Mouse (Mus musculus): ENCODE measurements around the gene Ldlrap1.
"Not testable (repeated sequence)": the region's sequence is repeated elsewhere in the genome, so short reads cannot be mapped to it uniquely, and the experiment has no call there.

The Ldlrap1 gene

DNA sequence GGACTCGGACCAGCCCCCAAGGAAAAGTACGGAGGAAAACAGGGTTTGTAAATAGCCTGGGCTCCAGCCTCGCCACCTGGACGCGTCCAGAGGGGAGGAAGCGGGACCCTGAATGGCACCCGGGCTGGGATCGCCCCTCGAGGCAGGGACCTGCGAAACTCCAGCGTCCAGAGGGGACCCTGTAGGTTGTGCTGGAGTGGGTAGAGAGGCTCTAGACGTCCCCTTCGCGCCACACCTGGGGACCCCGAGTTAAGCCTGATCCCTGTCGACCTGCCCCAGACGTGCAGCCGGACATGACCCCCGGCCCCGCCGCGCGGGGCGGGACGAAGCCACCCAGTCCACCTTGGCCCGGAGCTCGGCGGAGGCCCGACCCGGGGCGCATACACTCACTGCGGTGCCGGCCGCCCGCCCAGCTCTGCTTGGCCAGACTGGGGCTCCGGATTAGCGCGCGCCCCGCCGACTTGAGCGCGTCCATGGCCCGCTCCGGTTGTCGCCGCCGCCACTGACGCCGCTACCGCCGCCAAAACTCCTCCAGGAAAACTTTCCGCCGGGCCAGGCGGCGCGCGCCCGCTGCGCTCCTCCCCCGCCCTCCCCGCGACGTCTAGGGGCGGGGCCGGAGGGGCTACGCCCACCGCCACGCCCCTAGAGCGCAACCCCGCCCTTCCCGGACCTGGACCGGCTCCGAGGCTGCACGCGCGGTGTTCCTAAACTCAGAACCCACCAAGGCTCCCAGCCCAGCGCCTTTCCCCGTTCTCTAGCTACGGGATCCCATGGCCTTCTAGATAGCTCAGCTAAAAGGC, at the start of gene Ldlrap1:
Gene Ldlrap1 (minus strand): TSS at position 599 of the 800 bp plus-strand sequence.
- in situ Hi-C loops (cut with MboI; ENCODE audit: low pct_unique_long_range_greater_than_20kb in 1 of 2, low sequenced_read_pairs in 2 of 2, unreplicated experiment in 1 of 2), result no loop called here

DNA sequence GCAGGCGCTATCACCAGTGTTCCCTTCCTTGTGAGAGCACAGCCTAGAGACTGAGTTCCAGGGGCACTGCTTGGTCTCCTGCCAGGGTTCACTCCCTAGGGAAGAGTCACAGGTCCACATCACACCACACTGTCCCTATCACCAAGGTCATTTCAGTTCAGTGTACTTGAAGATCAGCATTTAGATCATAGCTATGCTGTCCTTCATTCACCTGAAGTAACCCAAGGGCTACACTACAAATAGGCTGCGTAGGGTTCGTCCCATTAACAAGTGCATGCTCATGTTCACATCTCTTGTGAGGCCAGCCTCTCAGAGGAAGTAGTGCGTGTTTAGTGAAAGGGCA, 46.4 kb upstream of the Ldlrap1 start:
- in situ Hi-C loops (cut with MboI; ENCODE audit: low pct_unique_long_range_greater_than_20kb in 1 of 2, low sequenced_read_pairs in 2 of 2, unreplicated experiment in 1 of 2), result no loop called here

DNA sequence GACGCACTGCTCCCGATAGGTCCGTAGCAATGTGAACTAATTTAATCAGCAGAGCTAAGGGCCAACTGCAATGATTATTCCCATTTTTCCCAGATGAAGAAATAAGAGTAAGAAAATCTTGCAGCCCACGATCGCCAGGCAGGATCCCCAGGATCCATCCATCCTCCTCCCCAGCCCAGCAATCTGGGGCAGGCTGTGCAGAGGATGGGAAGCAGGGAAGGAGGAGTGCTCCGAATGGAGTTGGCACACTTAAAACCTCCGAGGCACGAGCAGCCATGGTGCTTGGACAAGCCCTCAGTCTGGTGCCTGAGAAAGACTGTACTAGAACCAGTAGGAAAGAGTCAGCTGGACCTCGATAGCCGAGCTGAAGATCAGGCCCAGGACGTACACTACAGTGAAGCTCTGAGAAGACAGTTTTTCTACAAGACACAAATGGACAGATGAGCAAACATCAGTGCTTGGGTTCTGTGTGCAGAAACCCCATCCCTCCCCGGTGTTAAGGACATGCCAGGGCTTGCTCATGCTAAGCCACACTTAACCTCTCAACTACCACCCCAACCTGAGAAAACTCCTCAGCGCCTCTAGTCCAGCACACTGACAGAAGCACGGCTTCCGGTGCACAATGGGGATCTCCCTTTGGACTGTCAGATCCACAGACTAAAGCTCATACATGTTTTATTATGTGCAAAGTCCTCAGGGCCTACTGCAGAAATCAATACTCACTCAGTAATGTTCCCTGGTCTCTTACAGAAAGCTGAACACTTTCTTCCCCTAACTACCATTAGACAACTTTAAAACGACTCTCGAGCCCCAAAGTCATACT, 45.8 kb upstream of the Ldlrap1 start:
- in situ Hi-C loops (cut with MboI; ENCODE audit: low pct_unique_long_range_greater_than_20kb in 1 of 2, low sequenced_read_pairs in 2 of 2, unreplicated experiment in 1 of 2), result no loop called here

- in situ Hi-C loops (cut with MboI; ENCODE audit: low pct_unique_long_range_greater_than_20kb in 1 of 2, low sequenced_read_pairs in 2 of 2, unreplicated experiment in 1 of 2), result no loop called here
These were observed 36.9 kb upstream of the Ldlrap1 start for GRCm38 (mm10) chr4:134804765-134805164.

- in situ Hi-C loops (cut with MboI; ENCODE audit: low pct_unique_long_range_greater_than_20kb in 1 of 2, low sequenced_read_pairs in 2 of 2, unreplicated experiment in 1 of 2), result no loop called here
These were observed 34.9 kb upstream of the Ldlrap1 start for GRCm38 (mm10) chr4:134802765-134803164.

DNA sequence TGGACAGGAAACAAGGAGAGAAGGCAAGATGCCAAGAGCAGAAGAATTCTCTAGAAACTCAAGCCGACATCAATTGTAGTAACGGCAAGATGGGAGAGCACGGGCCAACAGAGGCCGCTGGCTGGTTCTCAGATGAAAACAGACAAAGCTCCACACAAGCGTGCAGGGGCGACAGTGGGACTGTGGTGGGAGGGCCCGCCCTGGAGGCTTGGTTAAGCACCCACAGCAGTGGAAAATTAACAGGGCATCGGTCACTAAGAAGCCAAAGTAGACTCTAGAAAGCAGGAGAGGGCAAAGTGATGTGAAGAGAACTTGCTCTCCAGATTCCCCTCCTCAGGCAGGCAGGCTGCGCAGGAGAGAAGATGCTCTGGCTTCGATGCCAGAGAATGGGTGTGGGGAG, 34.3 kb upstream of the Ldlrap1 start:
- in situ Hi-C loops (cut with MboI; ENCODE audit: low pct_unique_long_range_greater_than_20kb in 1 of 2, low sequenced_read_pairs in 2 of 2, unreplicated experiment in 1 of 2), result no loop called here

- in situ Hi-C loops (cut with MboI; ENCODE audit: low pct_unique_long_range_greater_than_20kb in 1 of 2, low sequenced_read_pairs in 2 of 2, unreplicated experiment in 1 of 2), result no loop called here
These were observed 32.9 kb upstream of the Ldlrap1 start for GRCm38 (mm10) chr4:134800693-134801092.

DNA sequence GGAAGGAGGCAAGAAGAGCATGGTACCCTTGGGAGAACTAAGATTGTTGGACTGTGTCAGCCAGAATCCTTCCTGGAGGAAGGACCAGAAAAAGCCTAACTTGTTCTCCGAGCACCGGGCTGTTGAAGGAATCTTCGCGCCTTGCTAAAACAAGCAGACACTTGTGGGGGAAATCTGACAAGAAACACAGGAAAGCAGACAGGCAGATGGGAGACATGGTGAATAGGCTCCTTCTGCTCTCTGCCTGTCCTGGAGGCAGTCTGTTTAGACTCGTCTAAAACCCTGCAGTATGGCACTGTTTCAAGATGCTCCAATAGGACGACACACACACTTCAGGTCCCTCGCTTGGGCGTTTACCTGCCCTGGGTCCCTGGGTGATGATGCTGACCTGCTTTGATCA, 32.3 kb upstream of the Ldlrap1 start:
- in situ Hi-C loops (cut with MboI; ENCODE audit: low pct_unique_long_range_greater_than_20kb in 1 of 2, low sequenced_read_pairs in 2 of 2, unreplicated experiment in 1 of 2), result no loop called here

DNA sequence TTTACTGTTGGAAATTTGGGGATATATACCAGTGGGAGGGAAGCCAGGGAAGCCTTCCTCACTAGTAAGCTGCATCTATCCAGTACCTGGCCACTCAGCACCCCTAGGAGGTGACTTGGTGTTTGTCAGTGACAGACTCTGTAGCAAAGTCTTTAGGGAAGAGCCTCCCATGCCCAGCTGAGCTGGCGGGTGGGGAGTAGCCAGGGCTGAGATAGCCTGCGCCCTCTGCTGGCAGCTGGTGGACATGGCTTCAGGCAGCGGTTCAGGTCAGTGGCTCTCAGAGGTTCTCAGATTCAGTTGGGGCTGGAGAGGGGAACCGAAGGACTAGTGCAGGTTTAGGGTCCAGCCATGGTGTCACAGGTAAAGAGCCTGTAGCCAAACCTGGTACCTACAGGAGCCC, 31.4 kb upstream of the Ldlrap1 start:
- in situ Hi-C loops (cut with MboI; ENCODE audit: low pct_unique_long_range_greater_than_20kb in 1 of 2, low sequenced_read_pairs in 2 of 2, unreplicated experiment in 1 of 2), result no loop called here

GRCm38 (mm10) chr4:134798861-134799260, 31.0 kb upstream of the Ldlrap1 start:
- in situ Hi-C loops (cut with MboI; ENCODE audit: low pct_unique_long_range_greater_than_20kb in 1 of 2, low sequenced_read_pairs in 2 of 2, unreplicated experiment in 1 of 2), result no loop called here

GRCm38 (mm10) chr4:134797621-134798020, 29.8 kb upstream of the Ldlrap1 start:
- in situ Hi-C loops (cut with MboI; ENCODE audit: low pct_unique_long_range_greater_than_20kb in 1 of 2, low sequenced_read_pairs in 2 of 2, unreplicated experiment in 1 of 2), result no loop called here

- in situ Hi-C loops (cut with MboI; ENCODE audit: low pct_unique_long_range_greater_than_20kb in 1 of 2, low sequenced_read_pairs in 2 of 2, unreplicated experiment in 1 of 2), result no loop called here
These were observed 28.9 kb upstream of the Ldlrap1 start for GRCm38 (mm10) chr4:134796581-134797361.

DNA sequence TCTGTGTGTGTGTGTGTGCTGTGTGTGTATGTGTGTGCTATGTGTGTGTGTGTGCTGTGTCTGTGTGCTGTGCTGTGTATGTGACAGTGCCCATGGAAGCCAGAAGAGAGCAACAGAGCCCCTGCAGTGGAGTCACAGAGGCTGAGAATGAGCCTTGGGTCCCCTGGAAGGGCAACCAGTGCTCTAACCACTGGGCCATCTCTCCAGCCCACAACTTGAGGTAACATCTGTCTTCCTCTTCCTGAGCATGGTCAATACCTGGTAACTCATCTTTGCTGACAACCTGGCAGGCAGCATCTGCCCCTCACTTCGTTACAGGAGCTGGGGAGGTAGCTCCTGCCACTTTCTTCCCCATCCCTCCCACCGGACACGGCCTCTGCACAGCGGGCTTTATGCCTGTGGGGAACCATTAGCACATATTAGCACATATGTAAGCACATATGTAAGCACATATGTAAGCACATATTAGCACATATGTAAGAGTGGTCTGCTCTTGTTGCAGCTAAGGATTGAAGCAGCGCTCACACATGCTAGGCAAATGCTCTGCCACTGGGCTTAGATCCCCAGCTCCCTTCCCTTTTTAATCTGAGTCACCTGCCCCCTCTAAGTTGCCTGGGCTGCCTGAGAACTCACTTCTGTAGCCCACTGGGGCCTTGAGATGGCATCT, 28.1 kb upstream of the Ldlrap1 start:
- in situ Hi-C loops (cut with MboI; ENCODE audit: low pct_unique_long_range_greater_than_20kb in 1 of 2, low sequenced_read_pairs in 2 of 2, unreplicated experiment in 1 of 2), result no loop called here

DNA sequence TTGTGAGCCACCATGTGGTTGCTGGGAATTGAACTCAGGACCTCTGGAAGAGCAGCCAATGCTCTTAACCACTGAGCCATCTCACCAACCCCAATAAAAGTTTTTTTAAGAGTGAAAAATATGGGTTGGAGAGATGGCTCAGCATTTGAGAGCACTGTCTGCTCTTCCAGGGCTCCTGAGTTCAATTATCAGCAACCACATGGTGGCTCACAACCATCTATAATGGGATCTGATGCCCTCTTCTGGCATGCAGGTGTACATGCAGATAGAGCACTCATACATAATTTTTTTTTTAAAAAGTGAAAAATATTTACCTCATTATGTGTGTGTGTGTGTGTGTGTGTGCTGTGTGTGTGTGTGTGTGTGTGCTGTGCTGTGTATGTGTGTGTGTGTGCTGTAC, 27.1 kb upstream of the Ldlrap1 start:
- in situ Hi-C loops (cut with MboI; ENCODE audit: low pct_unique_long_range_greater_than_20kb in 1 of 2, low sequenced_read_pairs in 2 of 2, unreplicated experiment in 1 of 2), result not testable (repeated sequence)

GRCm38 (mm10) chr4:134793213-134793956, 25.6 kb upstream of the Ldlrap1 start:
- in situ Hi-C loops (cut with MboI; ENCODE audit: low pct_unique_long_range_greater_than_20kb in 1 of 2, low sequenced_read_pairs in 2 of 2, unreplicated experiment in 1 of 2), result no loop called here

- in situ Hi-C loops (cut with MboI; ENCODE audit: low pct_unique_long_range_greater_than_20kb in 1 of 2, low sequenced_read_pairs in 2 of 2, unreplicated experiment in 1 of 2), result no loop called here
These were observed 23.9 kb upstream of the Ldlrap1 start for GRCm38 (mm10) chr4:134791731-134792130.

DNA sequence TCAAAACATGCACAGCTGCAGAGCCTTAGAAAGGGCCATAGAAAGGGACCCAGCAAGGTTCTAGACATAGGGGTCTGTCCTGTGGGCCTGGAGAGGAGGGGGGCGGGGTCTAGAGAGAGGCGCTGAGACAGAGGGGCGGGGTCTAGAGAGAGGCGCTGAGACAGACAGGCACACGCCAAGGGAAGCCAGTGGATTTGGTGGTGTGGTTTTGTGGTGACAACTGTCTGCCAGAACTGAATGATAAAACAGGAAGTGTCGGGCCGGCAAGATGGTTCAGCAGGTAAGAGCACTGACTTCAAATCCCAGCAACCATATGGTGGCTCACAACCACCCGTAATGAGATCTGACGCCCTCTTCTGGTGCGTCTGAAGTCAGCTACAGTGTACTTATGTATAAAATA, 19.1 kb upstream of the Ldlrap1 start:
- in situ Hi-C loops (cut with MboI; ENCODE audit: low pct_unique_long_range_greater_than_20kb in 1 of 2, low sequenced_read_pairs in 2 of 2, unreplicated experiment in 1 of 2), result no loop called here

- in situ Hi-C loops (cut with MboI; ENCODE audit: low pct_unique_long_range_greater_than_20kb in 1 of 2, low sequenced_read_pairs in 2 of 2, unreplicated experiment in 1 of 2), result no loop called here
These were observed 16.9 kb upstream of the Ldlrap1 start for GRCm38 (mm10) chr4:134784701-134785100.

All from mouse embryonic stem cell (cell line).